Mouse (Mus musculus) adrenal gland, postnatal 10 days (tissue): ENCODE measurements around the gene Pgam2. TPM values are rescaled to one million over a fixed set of nuclear protein-coding genes. Genes with fewer than 3 reads are reported as not detected.

ENCODE experiments used
- DNase-seq: peaks from one replicate; pipeline ENCODE4 v3.0.0; 2021; ENCODE audit warnings: mixed read lengths
- total RNA-seq, 2 experiments: library from RNA; stranded (reverse); gene quantifications; 2 replicates each; pipeline ENCODE4 v1.2.3; 2021

The Pgam2 gene
- total RNA-seq, 2 experiments from 2014 or later: 37.0 to 157 TPM

GRCm38 (mm10) chr11:5807956-5808355 is 4.4 kb upstream of the Pgam2 start:
- DNase-seq: no peak

- no peak for DNase-seq
These were observed 2.2 kb upstream of the Pgam2 start for GRCm38 (mm10) chr11:5805711-5806110.

- DNase-seq: no peak
These were observed 641 bp upstream of the Pgam2 start for GRCm38 (mm10) chr11:5804174-5804573.

- DNase-seq: no peak
These were observed 896 bp downstream of the Pgam2 start for GRCm38 (mm10) chr11:5802457-5803217.

GRCm38 (mm10) chr11:5802005-5802404 is 1.5 kb downstream of the Pgam2 start:
- DNase-seq: no peak

- no peak for DNase-seq
These were observed 2.0 kb downstream of the Pgam2 start for GRCm38 (mm10) chr11:5801511-5801910.

GRCm38 (mm10) chr11:5799621-5800490 is 3.7 kb downstream of the Pgam2 start:
- no peak for DNase-seq

GRCm38 (mm10) chr11:5797928-5798327 is 5.6 kb downstream of the Pgam2 start:
- no peak for DNase-seq

- DNase-seq: no peak
These were observed 6.2 kb downstream of the Pgam2 start for GRCm38 (mm10) chr11:5797371-5797770.

GRCm38 (mm10) chr11:5796939-5797338 is 6.6 kb downstream of the Pgam2 start:
- DNase-seq: no peak

GRCm38 (mm10) chr11:5795706-5796105 is 7.8 kb downstream of the Pgam2 start:
- no peak for DNase-seq

- no peak for DNase-seq
These were observed 8.2 kb downstream of the Pgam2 start for GRCm38 (mm10) chr11:5795290-5795689.

GRCm38 (mm10) chr11:5790431-5790830 is 13.1 kb downstream of the Pgam2 start:
- DNase-seq: no peak

GRCm38 (mm10) chr11:5789754-5790333 is 13.7 kb downstream of the Pgam2 start:
- DNase-seq: no peak

- no peak for DNase-seq
These were observed 14.3 kb downstream of the Pgam2 start for GRCm38 (mm10) chr11:5789071-5789753.

- peak; percentile 98 for DNase-seq
These were observed 15.2 kb downstream of the Pgam2 start, which contains the start of gene Dbnl for GRCm38 (mm10) chr11:5788056-5789014. Gene Dbnl, plus strand, starts transcription at chr11:5788488.

- no peak for DNase-seq
These were observed 15.9 kb downstream of the Pgam2 start for GRCm38 (mm10) chr11:5787671-5788055.

- DNase-seq: no peak
These were observed 17.8 kb downstream of the Pgam2 start for GRCm38 (mm10) chr11:5785732-5786131.

- no peak for DNase-seq
These were observed 21.2 kb downstream of the Pgam2 start for GRCm38 (mm10) chr11:5782199-5782944.

GRCm38 (mm10) chr11:5780035-5780499 is 23.5 kb downstream of the Pgam2 start:
- no peak for DNase-seq
